Mouse (Mus musculus) midbrain, embryonic 15.5 days (tissue): ENCODE results near the gene Kcnab2. TPM values are rescaled to one million over a fixed set of nuclear protein-coding genes. Genes with fewer than 3 reads are reported as not detected.

Source experiments
- ATAC-seq: fragments of 200-750 bp; cut with Nextera tagmentation; replicated peaks from 2 replicates; pipeline ENCODE4 v1.8.0; 2017; ENCODE audit warnings: moderate TSS enrichment
- H3K27ac ChIP-seq: fragments of 300-500 bp; sonication (generic); 2 replicates; pipeline ENCODE4 v1.5.1; 2015; ENCODE audit warnings: mild to moderate bottlenecking, inconsistent platforms
- H3K27me3 ChIP-seq: fragments of 300-500 bp; sonication (generic); replicated peaks from 2 replicates; pipeline ENCODE4 v1.6.1; 2015; ENCODE audit warnings: inconsistent platforms
- H3K36me3 ChIP-seq: fragments of 300-500 bp; sonication (generic); replicated peaks from 2 replicates; pipeline ENCODE4 v1.6.1; 2015; ENCODE audit warnings: inconsistent platforms
- H3K4me1 ChIP-seq: fragments of 300-500 bp; sonication (generic); 2 replicates; pipeline ENCODE4 v1.6.1; 2015; ENCODE audit warnings: inconsistent platforms
- H3K4me2 ChIP-seq: fragments of 300-500 bp; sonication (generic); 2 replicates; pipeline ENCODE4 v1.6.1; 2015; ENCODE audit warnings: inconsistent platforms, mild to moderate bottlenecking, moderate library complexity
- H3K4me3 ChIP-seq: fragments of 300-500 bp; sonication (generic); 2 replicates; pipeline ENCODE4 v1.5.1; 2015; ENCODE audit warnings: mild to moderate bottlenecking, inconsistent platforms
- H3K9ac ChIP-seq: fragments of 300-500 bp; sonication (generic); 2 replicates; pipeline ENCODE4 v1.6.1; 2015; ENCODE audit warnings: mild to moderate bottlenecking, inconsistent platforms
- H3K9me3 ChIP-seq: fragments of 300-500 bp; sonication (generic); 2 replicates; pipeline ENCODE4 v1.6.1; 2016; ENCODE audit warnings: inconsistent platforms
- WGBS: fragments of 180-500 bp; shearing (Covaris S2); methylation state at CpG from one replicate; pipeline ENCODE4 v1.1.7; 2015; ENCODE audit warnings: mixed read lengths; 5-methylcytosine and 5-hydroxymethylcytosine counted together
- polyA plus RNA-seq: library from polyadenylated mRNA; unstranded; fragments of >200 nt; fragmentation: Nextera tagmentation; extraction: Ambion mirVana; gene quantifications from 2 replicates; pipeline ENCODE4 v1.2.1, GENCODE M21; 2015

The Kcnab2 gene
- polyA plus RNA-seq, 1 experiment from 2014 or later: 27.8 TPM

DNA sequence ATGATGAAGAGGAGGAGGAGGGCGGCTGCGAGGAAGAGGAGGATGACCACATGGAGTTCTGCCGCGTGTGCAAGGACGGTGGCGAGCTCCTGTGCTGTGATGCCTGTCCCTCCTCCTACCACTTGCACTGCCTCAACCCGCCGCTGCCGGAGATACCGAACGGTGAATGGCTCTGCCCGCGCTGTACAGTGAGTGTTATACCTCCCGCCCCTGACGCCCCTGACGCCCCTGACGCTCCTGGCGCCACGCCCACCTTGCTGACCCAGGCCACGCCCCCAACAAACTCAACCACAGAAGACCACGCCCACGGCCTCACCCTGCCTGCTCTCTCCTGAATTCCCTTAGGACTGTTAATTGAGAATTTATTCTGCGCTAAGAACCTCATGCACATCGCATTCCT lies 116.8 kb downstream of the Kcnab2 start:
- no peak overlapping the region for H3K9ac ChIP-seq
- H3K27ac ChIP-seq: no peak overlapping the region
- H3K27me3 ChIP-seq: peaks cover 17% of the 10 kb centered on the region
- peaks cover 19% of the 10 kb centered on the region for H3K36me3 ChIP-seq
- peaks cover 19% of the 10 kb centered on the region for H3K4me1 ChIP-seq
- no peaks in the 10 kb centered on the region for H3K9me3 ChIP-seq
- WGBS: 3% methylated on average over 24 of the region's 24 CpGs
- H3K4me3 ChIP-seq: no peak overlapping the region
- peak; percentile 39; the same call in 1 of the 2 replicates for ATAC-seq
- H3K4me2 ChIP-seq: peak overlapping the region; percentile 13; the same call in 1 of the 2 replicates

DNA sequence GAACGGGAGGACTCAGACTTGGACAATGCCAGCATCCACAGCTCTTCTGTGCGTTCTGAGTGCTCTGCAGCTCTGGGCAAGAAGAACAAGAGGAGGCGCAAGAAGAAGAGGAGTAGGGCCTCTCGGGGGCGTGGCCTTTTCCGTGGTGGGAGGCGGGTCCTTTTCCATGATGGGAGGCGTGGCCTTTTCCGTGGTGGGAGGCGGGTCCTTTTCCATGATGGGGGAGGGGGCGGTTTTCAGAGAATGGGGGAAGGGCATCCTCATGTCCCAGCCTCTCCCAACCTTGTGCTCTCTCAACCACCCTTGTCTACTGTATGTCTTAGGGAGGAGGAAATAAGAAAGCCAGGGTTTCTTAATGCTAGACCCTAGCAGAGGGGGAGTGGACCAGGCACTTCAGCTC lies 118.0 kb downstream of the Kcnab2 start:
- Histone ChIP-seq H3K4me2 (no peak overlapping the region), H3K27ac (no peak overlapping the region), H3K4me3 (no peak overlapping the region), H3K9ac (no peak overlapping the region), H3K27me3 (peaks cover 17% of the 10 kb centered on the region), H3K9me3 (no peaks in the 10 kb centered on the region), H3K36me3 (peaks cover 19% of the 10 kb centered on the region), H3K4me1 (peaks cover 8% of the 10 kb centered on the region)
- ATAC-seq: no peak
- WGBS: 11% methylated on average over 11 of the region's 11 CpGs

DNA sequence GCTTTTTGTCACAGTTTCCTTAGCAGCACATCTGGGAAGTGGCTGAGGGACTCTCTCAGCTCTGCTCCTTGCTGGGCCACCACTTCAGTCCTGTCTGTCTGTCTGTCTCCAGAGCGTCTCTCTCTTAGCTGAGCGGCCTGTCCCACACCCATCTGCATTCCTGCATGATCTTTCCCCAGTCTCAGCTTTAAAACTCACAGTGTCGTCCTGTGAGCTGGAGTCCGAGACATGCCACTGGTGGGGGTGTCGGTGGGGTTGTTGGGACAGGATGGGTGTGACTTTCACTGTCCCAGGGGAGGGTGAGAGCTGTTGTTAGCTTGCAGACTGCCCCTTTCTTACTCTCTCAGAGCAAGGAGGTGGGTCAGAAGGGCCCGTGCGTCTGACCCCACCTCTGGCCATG lies 122.0 kb downstream of the Kcnab2 start:
- no peak for ATAC-seq
- H3K27me3 ChIP-seq: peaks cover 12% of the 10 kb centered on the region
- no peak overlapping the region for H3K4me3 ChIP-seq
- WGBS: 85% methylated on average over 7 of the region's 7 CpGs
- H3K36me3 ChIP-seq: peaks cover 4% of the 10 kb centered on the region; the same call in 1 of the 2 replicates
- H3K4me1 ChIP-seq: peaks cover 15% of the 10 kb centered on the region
- H3K9me3 ChIP-seq: no peaks in the 10 kb centered on the region
- H3K4me2 ChIP-seq: no peak overlapping the region
- H3K27ac ChIP-seq: no peak overlapping the region
- no peak overlapping the region for H3K9ac ChIP-seq

DNA sequence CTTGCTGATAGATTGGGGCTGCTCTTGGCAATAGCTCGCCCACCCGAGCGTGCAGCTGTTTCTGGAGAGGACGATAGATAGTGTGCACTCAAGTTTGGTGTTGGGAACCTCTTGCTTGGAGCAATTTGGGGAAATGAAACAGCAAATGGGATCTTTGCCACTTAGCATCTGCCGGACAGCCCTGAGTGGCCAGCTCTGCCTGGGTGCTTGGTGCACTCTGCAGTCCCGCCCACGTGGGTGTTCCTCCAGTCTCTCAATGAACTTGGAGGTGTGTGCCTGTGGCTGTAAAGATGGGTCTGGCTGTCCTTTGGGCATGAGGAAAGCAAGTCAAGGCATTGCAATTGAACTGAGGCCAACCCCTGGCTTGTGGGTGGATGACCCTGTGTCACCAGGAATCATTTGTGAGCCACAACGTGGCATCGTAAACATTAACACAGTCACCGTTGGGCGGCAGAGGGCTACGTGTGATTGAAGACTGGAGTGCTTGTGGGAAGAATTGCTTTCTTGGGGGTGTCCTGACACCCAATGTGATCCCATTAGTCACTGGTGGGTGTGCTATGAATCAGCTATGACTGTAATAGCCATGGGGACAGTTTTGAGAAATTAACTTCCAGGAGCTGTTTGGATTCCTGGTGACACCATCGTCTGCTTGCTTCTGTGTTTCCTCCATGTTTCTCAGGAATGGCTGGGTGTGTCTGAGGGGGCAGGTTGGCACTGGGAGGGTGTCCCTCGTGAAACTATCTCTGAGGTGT lies 123.6 kb downstream of the Kcnab2 start:
- Histone ChIP-seq H3K4me3 (no peak overlapping the region), H3K36me3 (peaks cover 4% of the 10 kb centered on the region; the same call in 1 of the 2 replicates), H3K4me1 (peaks cover 29% of the 10 kb centered on the region), H3K27me3 (peaks cover 6% of the 10 kb centered on the region; the same call in 1 of the 2 replicates), H3K27ac (no peak overlapping the region), H3K4me2 (no peak overlapping the region), H3K9me3 (no peaks in the 10 kb centered on the region), H3K9ac (no peak overlapping the region)
- 82% methylated on average over 14 of the region's 14 CpGs for WGBS
- ATAC-seq: no peak

DNA sequence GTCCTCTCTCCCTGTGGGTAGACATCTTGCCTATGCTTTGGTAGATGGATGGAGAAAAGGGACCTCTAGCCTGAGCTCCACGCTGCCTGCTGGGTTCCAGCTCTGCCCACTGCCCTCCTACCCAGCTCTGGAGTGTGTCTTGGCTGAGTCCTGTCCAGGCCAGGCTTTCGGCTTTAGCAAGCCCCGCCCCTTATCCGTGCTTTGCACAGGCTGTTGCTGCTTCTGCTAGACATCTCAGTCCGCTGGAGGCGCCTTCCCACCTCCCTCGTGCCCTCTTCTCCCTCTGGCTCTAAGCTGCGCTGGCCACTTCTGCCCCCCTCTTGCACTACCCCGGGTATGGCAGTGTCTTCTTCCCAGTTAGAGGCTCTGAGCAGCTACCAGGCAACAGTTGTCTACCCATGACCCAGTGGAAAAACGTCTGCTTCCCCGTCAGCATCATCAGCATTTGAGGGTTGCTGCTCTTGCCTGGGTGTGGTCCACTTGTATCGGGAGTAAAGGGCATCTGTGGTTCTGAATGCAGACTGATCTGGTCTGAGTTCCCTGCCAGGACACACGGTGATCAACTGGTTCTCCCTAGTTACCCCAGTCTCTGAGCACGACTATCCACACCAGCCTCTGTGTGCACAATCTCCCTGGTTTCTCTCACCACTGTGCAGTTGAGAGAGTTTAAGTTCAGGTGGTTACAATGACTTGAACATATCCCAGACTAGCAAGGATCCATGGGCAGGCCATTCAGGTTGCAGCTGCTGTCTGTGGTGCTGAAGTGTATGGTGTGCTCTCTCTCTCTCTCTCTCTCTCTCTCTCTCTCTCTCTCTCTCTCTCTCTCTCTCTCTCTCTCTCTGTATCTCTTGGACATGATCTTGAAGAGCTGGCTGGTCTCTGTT lies 126.0 kb downstream of the Kcnab2 start:
- Histone ChIP-seq H3K27ac (peak overlapping the region; percentile 91), H3K4me1 (peaks cover 38% of the 10 kb centered on the region), H3K9ac (no peak overlapping the region), H3K4me2 (peak overlapping the region; percentile 23), H3K4me3 (no peak overlapping the region), H3K9me3 (no peaks in the 10 kb centered on the region), H3K27me3 (0 out of 2 replicates have a peak, but pooled peaks cover 6% of the 10 kb centered on the region), H3K36me3 (peaks cover under 1% of the 10 kb centered on the region; the same call in 1 of the 2 replicates)
- WGBS: 10% methylated on average over 14 of the region's 14 CpGs
- peak; percentile 32; the same call in 1 of the 2 replicates for ATAC-seq

DNA sequence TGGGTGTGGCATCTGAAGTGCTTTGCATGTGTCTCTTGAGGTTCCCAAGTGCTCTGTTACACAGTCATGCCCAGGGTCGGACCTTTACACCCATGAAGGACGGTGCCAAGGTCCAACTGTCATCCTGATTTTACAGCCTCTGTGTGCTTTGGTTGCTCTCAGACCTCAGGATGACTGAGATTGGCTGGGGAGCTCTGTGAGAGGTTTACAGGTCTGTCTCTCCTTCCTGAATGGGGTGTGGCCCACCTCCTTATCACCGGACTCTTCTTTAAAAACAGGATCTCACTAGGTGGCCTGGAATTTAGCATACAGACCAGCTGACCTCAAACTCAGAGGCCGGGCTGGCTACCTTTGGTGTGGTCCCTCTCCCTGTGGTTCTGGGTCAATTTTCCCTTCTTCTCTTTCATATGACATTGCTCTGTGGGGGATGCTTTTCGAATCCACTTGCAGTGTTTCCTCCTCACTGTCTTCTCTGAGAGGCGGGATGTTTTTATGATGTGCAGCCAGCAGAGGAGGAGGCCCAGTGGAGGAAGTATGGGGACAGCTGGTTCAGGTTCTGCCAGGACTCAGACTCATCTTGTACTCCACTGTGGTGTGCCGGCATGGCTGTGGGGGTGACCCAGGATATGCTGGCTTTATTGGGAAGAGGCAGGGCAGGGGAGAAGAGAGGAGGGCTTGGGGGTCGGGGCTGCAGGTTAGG lies 126.8 kb downstream of the Kcnab2 start:
- H3K9me3 ChIP-seq: no peaks in the 10 kb centered on the region
- ATAC-seq: no peak; the same call in 1 of the 2 replicates
- peak overlapping the region; percentile 91 for H3K27ac ChIP-seq
- H3K4me2 ChIP-seq: peak overlapping the region; percentile 54
- H3K9ac ChIP-seq: no peak overlapping the region
- peaks cover 38% of the 10 kb centered on the region for H3K4me1 ChIP-seq
- H3K36me3 ChIP-seq: no peaks in the 10 kb centered on the region; the same call in 1 of the 2 replicates
- WGBS: 39% methylated on average over 8 of the region's 8 CpGs
- H3K4me3 ChIP-seq: 0 out of 2 replicates have a peak overlapping the region, but pooled peaks have one; percentile 25
- 0 out of 2 replicates have a peak, but pooled peaks cover 6% of the 10 kb centered on the region for H3K27me3 ChIP-seq

DNA sequence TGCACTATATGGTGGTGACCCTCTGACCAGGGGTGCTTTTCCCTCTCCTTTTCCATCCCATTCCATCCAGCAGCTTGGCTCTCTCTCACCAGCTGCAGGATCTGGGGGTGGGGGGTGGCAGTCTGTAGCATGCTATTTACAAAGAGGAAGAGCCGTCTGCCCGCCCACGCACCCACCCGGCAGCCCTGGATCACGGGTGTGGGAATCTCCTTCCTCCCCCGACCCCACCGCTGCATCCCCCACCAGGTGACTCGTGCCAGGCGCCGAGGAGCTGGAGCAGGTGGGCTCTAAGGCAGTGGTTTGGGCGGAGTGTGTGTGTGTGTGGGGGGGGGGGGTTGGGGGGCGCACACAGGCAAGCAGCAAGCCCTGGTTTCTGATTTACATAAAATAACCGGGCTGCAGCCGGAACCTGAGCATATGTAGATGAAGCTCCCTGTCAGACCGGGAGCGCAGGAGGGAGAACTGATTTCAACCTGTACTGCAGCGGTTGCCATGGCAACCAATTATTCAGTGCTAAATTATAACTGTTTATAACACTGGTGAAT lies 127.8 kb downstream of the Kcnab2 start:
- no peaks in the 10 kb centered on the region; the same call in 1 of the 2 replicates for H3K36me3 ChIP-seq
- ATAC-seq: peak; percentile 78
- WGBS: 3% methylated on average over 17 of the region's 17 CpGs

DNA sequence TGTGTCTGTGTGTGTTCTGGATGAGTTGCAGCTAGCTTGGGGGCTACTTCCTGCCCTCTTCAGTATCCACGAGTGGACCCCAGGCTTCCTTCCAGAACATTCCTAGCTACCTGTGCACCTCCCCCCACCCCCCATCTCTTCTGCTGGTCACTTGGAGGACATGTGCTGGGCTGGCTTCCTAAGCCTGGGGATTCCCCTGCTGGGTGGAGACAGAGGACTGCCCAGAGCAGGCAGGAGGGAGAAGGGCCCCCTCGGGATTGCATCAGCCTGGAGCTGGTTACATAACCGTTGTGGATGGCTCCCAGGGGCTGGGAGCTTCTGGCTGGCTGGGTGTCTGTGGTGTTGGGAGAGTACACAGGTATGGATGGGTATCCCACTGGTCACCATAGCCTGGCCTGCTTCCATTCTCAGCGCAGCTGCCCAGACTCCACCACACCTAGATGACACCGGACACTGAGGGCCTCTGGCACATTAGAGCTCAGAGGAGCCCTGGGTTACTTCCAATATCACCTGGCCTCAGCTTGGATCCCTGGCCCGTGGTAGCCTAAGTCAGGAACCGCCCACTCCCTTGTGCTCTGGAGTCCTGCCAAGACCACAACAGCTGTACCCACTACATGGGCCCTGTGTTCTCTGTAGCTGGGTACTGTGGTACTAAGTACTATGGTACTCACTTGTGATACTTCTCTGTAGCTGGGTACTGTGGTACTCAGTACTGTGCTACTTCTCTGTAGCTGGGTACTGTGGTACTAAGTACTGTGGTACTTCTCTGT lies 132.4 kb downstream of the Kcnab2 start:
- no peak overlapping the region for H3K4me2 ChIP-seq
- no peak overlapping the region for H3K27ac ChIP-seq
- no peak for ATAC-seq
- H3K36me3 ChIP-seq: no peaks in the 10 kb centered on the region
- no peaks in the 10 kb centered on the region for H3K9me3 ChIP-seq
- peaks cover 57% of the 10 kb centered on the region for H3K4me1 ChIP-seq
- no peak overlapping the region for H3K4me3 ChIP-seq
- peaks cover 8% of the 10 kb centered on the region for H3K27me3 ChIP-seq
- H3K9ac ChIP-seq: no peak overlapping the region
- WGBS: 58% methylated on average over 7 of the region's 7 CpGs

More for the DNA sequence above, 127.8 kb downstream of the Kcnab2 start:
- H3K27me3 ChIP-seq: 0 out of 2 replicates have a peak, but pooled peaks cover 6% of the 10 kb centered on the region
- no peaks in the 10 kb centered on the region for H3K9me3 ChIP-seq
- peak overlapping the region; percentile 54 for H3K4me2 ChIP-seq
- peaks cover 43% of the 10 kb centered on the region for H3K4me1 ChIP-seq
- peak overlapping the region; percentile 91 for H3K27ac ChIP-seq
- H3K9ac ChIP-seq: peak overlapping the region; percentile 26
- H3K4me3 ChIP-seq: peak overlapping the region; percentile 25

DNA sequence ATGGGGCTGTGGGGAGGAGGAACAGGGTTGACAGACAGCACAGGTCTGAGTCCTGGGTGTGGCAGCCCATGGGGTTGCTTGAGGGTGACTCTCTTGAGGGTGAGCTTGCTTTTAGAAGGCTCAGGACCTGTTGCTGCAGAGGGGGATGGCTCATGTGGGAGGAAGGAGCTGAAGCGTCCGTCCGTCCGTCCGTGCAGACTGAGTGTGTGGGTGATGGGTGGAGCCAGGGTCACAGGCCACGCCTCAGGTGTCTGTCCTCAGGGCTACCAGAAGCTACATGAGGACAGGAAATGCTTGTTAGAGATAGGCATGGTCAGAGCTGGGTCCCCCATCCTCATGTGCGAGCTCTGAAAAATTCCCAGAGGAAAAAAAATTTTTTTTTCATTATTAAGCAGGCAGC lies 133.0 kb downstream of the Kcnab2 start:
- Histone ChIP-seq H3K4me1 (peaks cover 57% of the 10 kb centered on the region), H3K9me3 (no peaks in the 10 kb centered on the region), H3K4me2 (no peak overlapping the region), H3K27ac (no peak overlapping the region), H3K36me3 (no peaks in the 10 kb centered on the region), H3K9ac (no peak overlapping the region), H3K4me3 (no peak overlapping the region), H3K27me3 (peaks cover 8% of the 10 kb centered on the region)
- WGBS: 64% methylated on average over 7 of the region's 7 CpGs
- ATAC-seq: no peak

DNA sequence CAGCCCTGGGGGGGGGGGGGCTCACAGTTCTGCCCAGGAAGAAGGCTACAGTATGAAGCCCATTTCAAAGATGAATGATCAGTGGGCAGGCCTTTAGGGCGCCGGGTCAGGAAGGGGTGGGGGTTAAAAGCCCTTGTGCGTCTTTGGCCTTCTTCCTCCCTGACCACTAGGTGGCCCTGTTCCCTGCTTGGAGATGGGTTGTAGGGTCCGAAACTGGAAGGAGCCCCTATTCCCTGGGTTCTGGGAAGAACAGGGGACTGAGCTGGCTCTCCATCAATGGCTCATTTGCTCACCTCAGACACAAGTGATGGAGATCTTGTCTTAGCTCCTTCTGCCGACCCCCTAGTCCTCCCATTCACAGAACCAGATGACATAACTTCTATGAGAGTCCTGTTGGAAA lies 134.4 kb downstream of the Kcnab2 start:
- Histone ChIP-seq H3K27ac (no peak overlapping the region; the same call in 1 of the 2 replicates), H3K4me3 (no peak overlapping the region), H3K36me3 (no peaks in the 10 kb centered on the region), H3K27me3 (peaks cover 8% of the 10 kb centered on the region), H3K9me3 (no peaks in the 10 kb centered on the region), H3K4me1 (peaks cover 46% of the 10 kb centered on the region), H3K4me2 (no peak overlapping the region), H3K9ac (no peak overlapping the region)
- ATAC-seq: no peak
- WGBS: 5% methylated on average over 5 of the region's 5 CpGs
